Mouse (Mus musculus) testis, postnatal 14 days (tissue): ENCODE results near the gene Thumpd2.

ENCODE experiments used
- DNase-seq: peaks from one replicate; pipeline ENCODE4 v3.0.0; 2021; ENCODE audit warnings: low spot score

Thumpd2 gene

GRCm38 (mm10) chr17:81032957-81033356 lies 31.9 kb downstream of the Thumpd2 start:
- no peak for DNase-seq

GRCm38 (mm10) chr17:81031830-81032442 lies 32.9 kb downstream of the Thumpd2 start:
- no peak for DNase-seq

- no peak for DNase-seq
These were observed 37.6 kb downstream of the Thumpd2 start for GRCm38 (mm10) chr17:81027331-81027730.

- no peak for DNase-seq
These were observed 47.8 kb downstream of the Thumpd2 start for GRCm38 (mm10) chr17:81017132-81017531.

- peak; percentile 14 for DNase-seq
These were observed 49.0 kb downstream of the Thumpd2 start for GRCm38 (mm10) chr17:81015814-81016447.

- DNase-seq, result no peak
These were observed 53.8 kb downstream of the Thumpd2 start for GRCm38 (mm10) chr17:81010844-81011685.

- no peak for DNase-seq
These were observed 54.7 kb downstream of the Thumpd2 start for GRCm38 (mm10) chr17:81010199-81010598.

GRCm38 (mm10) chr17:81009112-81009511 lies 55.8 kb downstream of the Thumpd2 start:
- DNase-seq, result no peak

GRCm38 (mm10) chr17:81005292-81005691 lies 59.6 kb downstream of the Thumpd2 start:
- no peak for DNase-seq

GRCm38 (mm10) chr17:81004454-81004853 lies 60.4 kb downstream of the Thumpd2 start:
- no peak for DNase-seq

GRCm38 (mm10) chr17:81002130-81002529 lies 62.8 kb downstream of the Thumpd2 start:
- DNase-seq, result no peak

GRCm38 (mm10) chr17:81001647-81002046 lies 63.2 kb downstream of the Thumpd2 start:
- no peak for DNase-seq

- no peak for DNase-seq
These were observed 63.9 kb downstream of the Thumpd2 start for GRCm38 (mm10) chr17:81001010-81001409.

GRCm38 (mm10) chr17:80998958-80999357 lies 65.9 kb downstream of the Thumpd2 start:
- DNase-seq, result no peak

GRCm38 (mm10) chr17:80997226-80997625 lies 67.7 kb downstream of the Thumpd2 start:
- DNase-seq, result no peak

GRCm38 (mm10) chr17:80991535-80992127 lies 73.3 kb downstream of the Thumpd2 start:
- no peak for DNase-seq

GRCm38 (mm10) chr17:80982976-80983375 lies 81.9 kb downstream of the Thumpd2 start:
- DNase-seq, result no peak

GRCm38 (mm10) chr17:80982412-80982787 lies 82.5 kb downstream of the Thumpd2 start:
- peak; percentile 43 for DNase-seq

- no peak for DNase-seq
These were observed 83.0 kb downstream of the Thumpd2 start for GRCm38 (mm10) chr17:80981721-80982411.

GRCm38 (mm10) chr17:80980096-80980495 lies 84.8 kb downstream of the Thumpd2 start:
- DNase-seq, result no peak

GRCm38 (mm10) chr17:80977245-80977644 lies 87.6 kb downstream of the Thumpd2 start:
- no peak for DNase-seq
